Comparison of ENCODE assay signal across 8 mouse cellular contexts in genomic region chr6:124755831-124756595, GRCm38 (mm10). TPM values are rescaled to one million over a fixed set of nuclear protein-coding genes. Genes with fewer than 3 reads are reported as not detected.
DNase-seq lines count a peak whose midpoint lies in the region; ATAC-seq and TF ChIP-seq lines count a peak whose summit lies in the region.

Gm45234 (minus strand) TSS chr6:124756021.
Atn1 (minus strand) TSS chr6:124756524.

- TF ChIP-seq POLR2A in bone marrow, adult 2 months (IDR thresholded peaks at IDR 0.05; ENCODE audit: borderline replicate concordance, control insufficient read depth, low read depth, low read length) = no peak
- TF ChIP-seq POLR2A in testis, adult 2 months (IDR thresholded peaks at IDR 0.05; ENCODE audit: control insufficient read depth, low read depth, low read length) = no peak

- H3K9ac ChIP-seq in forebrain, embryonic 11.5 days (ENCODE audit: low read length) = peak within 1 kb of the TSS; percentile 95

- peak within 1 kb of the TSS; percentile 77 for H3K27ac ChIP-seq in bone marrow, adult 2 months (ENCODE audit: control insufficient read depth, insufficient read depth, low read depth, low read length, poor library complexity)
- peak within 1 kb of the TSS; percentile 94 for H3K27ac ChIP-seq in forebrain, embryonic 11.5 days (ENCODE audit: low read depth, low read length)
- H3K27ac ChIP-seq in testis, adult 2 months (ENCODE audit: control insufficient read depth, insufficient read depth, low read depth, low read length) = peak within 1 kb of the TSS; percentile 68

- intact Hi-C loops in heart, postnatal 25 days (cut with DNase I) = loop anchor here (2.0 to 5.0 kb wide), 3 partner anchors 13 to 94 kb away; partner anchors contain the start of genes Emg1, Lpcat3 and Phb2

- no peaks in the 10 kb centered on the region for H3K27me3 ChIP-seq in forebrain, embryonic 11.5 days (ENCODE audit: control insufficient read depth, insufficient read depth, low read length)
- H3K27me3 ChIP-seq in testis, adult 2 months (ENCODE audit: control insufficient read depth, insufficient read depth, low read length) = no peaks in the 10 kb centered on the region; the same call in 1 of the 2 replicates

- peak; percentile 69 to 77 for DNase-seq in right cerebral cortex, postnatal 10 days (ENCODE audit: low spot score in 2 of 2)
- DNase-seq in right cerebral cortex, adult 18-20 months = no peak
- peak; percentile 87 for DNase-seq in forebrain, embryonic 11.5 days (ENCODE audit: low spot score)
- DNase-seq in heart, postnatal 25 days (ENCODE audit: low spot score) = peak; percentile 60
- DNase-seq in kidney, postnatal 4 days = peak; percentile 81 to 88

- peak; percentile 68 for ATAC-seq in forebrain, embryonic 11.5 days (replicated peaks; ENCODE audit: low FRiP score)
- peak; percentile 30 for ATAC-seq in megakaryocyte progenitor cell, adult 5-6 weeks (replicated peaks; ENCODE audit: poor library complexity)

- H3K4me1 ChIP-seq in bone marrow, adult 2 months (ENCODE audit: control insufficient read depth, insufficient read depth, low read length) = no peaks in the 10 kb centered on the region
- peaks cover 28% of the 10 kb centered on the region for H3K4me1 ChIP-seq in forebrain, embryonic 11.5 days (replicated peaks; ENCODE audit: control insufficient read depth, insufficient read depth, low read length)
- peaks cover 10% of the 10 kb centered on the region for H3K4me1 ChIP-seq in testis, adult 2 months (ENCODE audit: control insufficient read depth, insufficient read depth, low read length)

- H3K4me3 ChIP-seq in bone marrow, adult 2 months (replicated peaks; ENCODE audit: control insufficient read depth, low read depth, low read length) = peak within 1 kb of the TSS; percentile 79
- peak within 1 kb of the TSS; percentile 87 for H3K4me3 ChIP-seq in forebrain, embryonic 11.5 days (ENCODE audit: low read depth, low read length)
- peak within 1 kb of the TSS; percentile 88 for H3K4me3 ChIP-seq in testis, adult 2 months (ENCODE audit: control insufficient read depth, low read depth, low read length)

- H3K9me3 ChIP-seq in forebrain, embryonic 11.5 days (ENCODE audit: control insufficient read depth, low read length) = no peaks in the 10 kb centered on the region

- H3K4me2 ChIP-seq in forebrain, embryonic 11.5 days (ENCODE audit: low read depth, low read length, severe bottlenecking) = peak within 1 kb of the TSS; percentile 75

- no peak for TF ChIP-seq CTCF in bone marrow, adult 2 months (IDR thresholded peaks at IDR 0.05; ENCODE audit: control insufficient read depth, insufficient read depth, low read length)
- TF ChIP-seq CTCF in testis, adult 2 months (IDR thresholded peaks at IDR 0.05; ENCODE audit: control insufficient read depth, insufficient read depth, insufficient replicate concordance, low read depth, low read length) = no peak

- 1% methylated on average over 99 of the region's 100 CpGs for WGBS in bone marrow, adult 2 months
- under 1% methylated on average over 42 of the region's 100 CpGs for WGBS in forebrain, embryonic 11.5 days

- H3K36me3 ChIP-seq in forebrain, embryonic 11.5 days (ENCODE audit: control insufficient read depth, insufficient read depth, low read length) = no peaks in the 10 kb centered on the region; the same call in 1 of the 2 replicates
- no peaks in the 10 kb centered on the region for H3K36me3 ChIP-seq in testis, adult 2 months (ENCODE audit: control insufficient read depth, insufficient read depth, low read length)

RNA-seq across cellular contexts. Expression of gene Gm45234, which starts in this region (rescaled TPM):
- polyA plus RNA-seq in bone marrow, adult 2 months (2011; ENCODE audit: insufficient read depth, insufficient read length, low replicate concordance, missing spikeins) = not detected in 2 replicates
- polyA plus RNA-seq in forebrain, embryonic 11.5 days (2014; fragmentation: Nextera tagmentation; extraction: Ambion mirVana) = not detected in 2 replicates
- total RNA-seq in heart, postnatal 25 days (2021) = 1 to 10 TPM in 1 of 2 experiments, not detected in 1; 3.8 TPM
- not detected in 2 replicates for total RNA-seq in megakaryocyte progenitor cell, adult 5-6 weeks (2015)
- not detected in 2 replicates for total RNA-seq in megakaryocyte progenitor cell, adult 5-6 weeks (2017)
- 0.05 TPM in 1 of 2 replicates, not detected in the other for polyA plus RNA-seq in testis, adult 2 months (2012; rRNA removed)

RNA-seq across cellular contexts. Expression of gene Atn1, which starts in this region (rescaled TPM):
- polyA plus RNA-seq in bone marrow, adult 2 months (2011; ENCODE audit: insufficient read depth, insufficient read length, low replicate concordance, missing spikeins) = 11.3 and 19.1 TPM in 2 replicates
- polyA plus RNA-seq in forebrain, embryonic 11.5 days (2014; fragmentation: Nextera tagmentation; extraction: Ambion mirVana) = 13.9 and 14.4 TPM in 2 replicates
- 10 to 100 TPM; 37.0 to 39.7 TPM for total RNA-seq in heart, postnatal 25 days (2021)
- 25.2 and 25.7 TPM in 2 replicates for total RNA-seq in megakaryocyte progenitor cell, adult 5-6 weeks (2015)
- 1.2 and 2.9 TPM in 2 replicates for total RNA-seq in megakaryocyte progenitor cell, adult 5-6 weeks (2017)
- polyA plus RNA-seq in testis, adult 2 months (2012; rRNA removed) = 69.3 and 76.1 TPM in 2 replicates
